Mouse (Mus musculus): ENCODE results near the gene Pgm2l1. TPM values are rescaled to one million over a fixed set of nuclear protein-coding genes. Genes with fewer than 3 reads are reported as not detected.
"Not testable (repeated sequence)": the region's sequence is repeated elsewhere in the genome, so short reads cannot be mapped to it uniquely, and the experiment has no call there.

Gene Pgm2l1
- polyA plus RNA-seq, 1 experiment, result 91.0 TPM

DNA sequence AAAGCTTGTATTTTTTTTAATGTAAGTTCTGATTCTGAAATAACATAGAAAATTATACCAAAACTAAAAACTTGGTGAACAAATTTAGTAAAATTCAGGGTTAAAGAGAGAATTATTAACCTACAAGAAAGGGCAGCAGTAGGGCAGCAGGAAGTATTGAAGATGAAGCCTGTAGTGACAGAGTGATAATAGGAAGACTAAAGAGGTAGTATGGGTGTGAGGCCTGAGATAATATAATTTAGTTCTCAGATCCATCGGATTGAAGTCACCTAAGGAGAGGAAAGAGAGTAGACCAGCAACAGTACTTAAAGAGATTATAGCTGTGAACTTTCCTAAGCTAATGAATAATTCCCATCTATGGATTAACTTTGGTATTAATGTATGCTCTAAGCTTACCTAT, 15.8 kb downstream of the Pgm2l1 start:
- Histone ChIP-seq H3K4me1 (ENCODE audit: control insufficient read depth, insufficient read depth, low read length) (peaks cover 2% of the 10 kb centered on the region; the same call in 1 of the 2 replicates), H3K4me3 (ENCODE audit: insufficient read depth, low read length) (no peak overlapping the region), H3K27ac (ENCODE audit: insufficient read depth, low read length) (no peak overlapping the region)
- TF ChIP-seq CTCF (IDR thresholded peaks at IDR 0.05; ENCODE audit: extremely low read depth, insufficient read depth, low read length) (no peak), POLR2A (IDR thresholded peaks at IDR 0.05; ENCODE audit: extremely low read depth, insufficient read depth, low read length) (no peak)

DNA sequence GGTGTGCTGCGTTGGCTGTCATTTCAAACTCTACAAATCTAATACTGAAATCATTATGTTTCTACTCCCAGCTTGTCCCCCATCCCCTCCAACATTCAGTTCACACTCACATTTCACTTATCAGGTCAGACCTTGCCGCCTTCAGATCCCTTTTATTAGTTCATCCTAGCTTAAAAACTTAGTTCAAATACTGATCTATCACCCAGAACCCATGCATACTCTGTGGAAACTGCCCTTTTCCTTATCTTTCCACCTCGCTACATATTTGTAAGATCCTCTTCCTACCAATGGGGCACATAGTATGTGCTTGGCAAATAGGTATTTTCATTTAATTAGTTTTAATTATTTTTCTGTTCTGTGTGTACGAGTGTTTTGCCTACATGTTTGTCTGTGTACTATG, 17.0 kb downstream of the Pgm2l1 start:
- TF ChIP-seq POLR2A (IDR thresholded peaks at IDR 0.05; ENCODE audit: extremely low read depth, insufficient read depth, low read length) (no peak), CTCF (IDR thresholded peaks at IDR 0.05; ENCODE audit: extremely low read depth, insufficient read depth, low read length) (no peak)
- H3K4me1 ChIP-seq (ENCODE audit: control insufficient read depth, insufficient read depth, low read length), result no peaks in the 10 kb centered on the region
- H3K27ac ChIP-seq (ENCODE audit: insufficient read depth, low read length), result no peak overlapping the region
- no peak overlapping the region for H3K4me3 ChIP-seq (ENCODE audit: insufficient read depth, low read length)

DNA sequence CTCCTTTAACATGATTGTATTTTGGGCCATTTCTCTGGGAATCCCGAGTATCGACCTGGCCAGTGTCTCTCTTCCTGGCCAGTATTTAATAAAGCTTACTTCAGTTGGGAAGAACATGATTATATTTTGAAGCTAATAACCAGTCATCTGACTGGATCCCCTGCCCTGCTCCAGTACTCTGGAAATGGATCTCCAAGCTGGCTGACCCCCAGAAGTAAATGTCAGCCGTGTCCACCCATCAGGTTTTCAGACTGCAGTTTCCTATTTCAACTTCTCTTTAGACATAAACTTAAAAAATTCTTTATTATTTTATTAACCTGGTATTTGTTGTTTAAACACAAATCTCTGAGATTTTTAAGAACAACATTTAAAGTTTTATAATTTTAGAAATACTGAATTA, 18.0 kb downstream of the Pgm2l1 start:
- H3K4me1 ChIP-seq (ENCODE audit: control insufficient read depth, insufficient read depth, low read length), result no peaks in the 10 kb centered on the region
- no peak for TF ChIP-seq CTCF (IDR thresholded peaks at IDR 0.05; ENCODE audit: extremely low read depth, insufficient read depth, low read length)
- TF ChIP-seq POLR2A (IDR thresholded peaks at IDR 0.05; ENCODE audit: extremely low read depth, insufficient read depth, low read length), result no peak
- H3K4me3 ChIP-seq (ENCODE audit: insufficient read depth, low read length), result no peak overlapping the region
- no peak overlapping the region for H3K27ac ChIP-seq (ENCODE audit: insufficient read depth, low read length)

DNA sequence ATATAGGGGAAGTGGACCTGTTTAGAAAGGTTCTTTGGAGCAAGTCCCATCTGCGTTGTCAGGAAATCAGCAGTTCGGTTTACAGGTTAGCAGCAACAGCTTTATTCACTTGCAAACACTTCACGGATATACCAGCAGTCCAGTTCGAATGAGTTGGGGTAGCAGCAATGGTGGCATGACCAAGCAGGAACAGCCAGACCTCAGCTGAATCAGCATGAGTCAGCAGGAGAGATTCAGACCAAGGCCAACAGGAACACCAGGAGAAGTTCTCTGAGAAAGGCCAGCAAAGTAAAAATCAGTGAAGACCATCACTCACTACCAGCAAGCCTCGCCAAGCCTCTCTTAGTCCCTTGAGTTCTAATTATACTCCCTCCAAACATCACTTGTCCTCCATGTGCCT, 23.5 kb downstream of the Pgm2l1 start:
- TF ChIP-seq POLR2A (IDR thresholded peaks at IDR 0.05; ENCODE audit: extremely low read depth, insufficient read depth, low read length) (no peak), CTCF (IDR thresholded peaks at IDR 0.05; ENCODE audit: extremely low read depth, insufficient read depth, low read length) (no peak)
- Histone ChIP-seq H3K4me3 (ENCODE audit: insufficient read depth, low read length) (no peak overlapping the region), H3K4me1 (ENCODE audit: control insufficient read depth, insufficient read depth, low read length) (no peaks in the 10 kb centered on the region), H3K27ac (ENCODE audit: insufficient read depth, low read length) (no peak overlapping the region)

DNA sequence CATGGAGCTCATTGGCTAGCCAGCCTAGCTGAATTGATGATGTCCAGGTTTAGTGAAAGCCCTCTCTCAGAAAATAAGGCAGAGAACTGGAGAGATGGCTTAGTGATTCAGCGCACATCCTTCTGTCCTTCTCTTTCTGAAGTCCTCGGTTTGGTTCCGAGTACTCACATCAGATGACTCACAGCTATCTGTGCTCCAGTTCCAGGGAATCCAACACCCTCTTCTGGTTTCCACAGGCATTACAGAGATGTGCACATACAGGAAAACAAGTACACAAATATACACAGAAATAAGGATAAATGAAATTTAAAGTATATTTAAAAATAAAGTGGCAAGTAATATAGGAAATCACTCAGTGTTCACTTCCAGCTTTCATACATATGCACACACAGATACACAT, 35.2 kb downstream of the Pgm2l1 start:
- Histone ChIP-seq H3K4me1 (ENCODE audit: control insufficient read depth, insufficient read depth, low read length) (no peaks in the 10 kb centered on the region), H3K27ac (ENCODE audit: insufficient read depth, low read length) (no peak overlapping the region), H3K4me3 (ENCODE audit: insufficient read depth, low read length) (no peak overlapping the region)
- TF ChIP-seq POLR2A (IDR thresholded peaks at IDR 0.05; ENCODE audit: extremely low read depth, insufficient read depth, low read length) (no peak), CTCF (IDR thresholded peaks at IDR 0.05; ENCODE audit: extremely low read depth, insufficient read depth, low read length) (no peak)

DNA sequence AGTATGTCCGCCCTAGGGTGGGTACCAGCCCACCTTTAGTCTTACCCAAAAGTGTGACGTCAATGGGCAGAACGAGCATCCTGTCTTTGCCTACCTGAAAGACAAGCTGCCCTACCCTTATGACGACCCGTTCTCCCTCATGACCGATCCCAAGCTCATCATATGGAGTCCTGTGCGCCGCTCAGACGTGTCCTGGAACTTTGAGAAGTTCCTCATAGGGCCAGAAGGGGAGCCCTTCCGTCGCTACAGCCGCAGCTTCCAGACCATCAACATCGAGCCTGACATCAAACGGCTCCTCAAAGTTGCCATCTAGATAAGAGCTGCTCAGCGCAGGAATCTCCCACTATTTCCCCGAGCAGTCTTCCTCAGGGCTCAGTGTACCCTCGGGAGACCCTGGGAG, 37.7 kb downstream of the Pgm2l1 start:
- not testable (repeated sequence) for H3K27ac ChIP-seq (ENCODE audit: insufficient read depth, low read length); H3K4me3 ChIP-seq (ENCODE audit: insufficient read depth, low read length); H3K4me1 ChIP-seq (ENCODE audit: control insufficient read depth, insufficient read depth, low read length)

DNA sequence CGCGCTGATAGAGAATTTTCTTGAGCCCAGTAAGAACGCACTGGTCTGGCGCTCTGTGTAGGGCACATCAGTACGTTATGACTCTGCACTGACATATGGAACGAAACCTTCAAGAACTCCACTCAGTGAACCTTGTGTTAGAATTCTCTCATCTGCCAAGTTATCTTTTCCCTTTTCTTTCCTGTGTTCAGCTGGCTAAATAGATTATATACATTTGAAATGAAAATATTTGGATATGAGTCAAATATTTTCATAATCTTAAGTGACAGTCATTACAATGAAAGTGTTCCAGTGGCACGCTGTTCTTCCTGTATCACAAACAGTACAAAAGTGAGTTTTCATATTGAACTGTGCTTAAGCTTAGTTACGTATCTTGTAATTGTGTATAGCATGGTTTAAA, 45.2 kb downstream of the Pgm2l1 start:
- no peak overlapping the region for H3K27ac ChIP-seq (ENCODE audit: insufficient read depth, low read length)
- H3K4me1 ChIP-seq (ENCODE audit: control insufficient read depth, insufficient read depth, low read length), result no peaks in the 10 kb centered on the region
- no peak overlapping the region for H3K4me3 ChIP-seq (ENCODE audit: insufficient read depth, low read length)
- no peak for TF ChIP-seq POLR2A (IDR thresholded peaks at IDR 0.05; ENCODE audit: extremely low read depth, insufficient read depth, low read length)
- TF ChIP-seq CTCF (IDR thresholded peaks at IDR 0.05; ENCODE audit: extremely low read depth, insufficient read depth, low read length), result no peak

DNA sequence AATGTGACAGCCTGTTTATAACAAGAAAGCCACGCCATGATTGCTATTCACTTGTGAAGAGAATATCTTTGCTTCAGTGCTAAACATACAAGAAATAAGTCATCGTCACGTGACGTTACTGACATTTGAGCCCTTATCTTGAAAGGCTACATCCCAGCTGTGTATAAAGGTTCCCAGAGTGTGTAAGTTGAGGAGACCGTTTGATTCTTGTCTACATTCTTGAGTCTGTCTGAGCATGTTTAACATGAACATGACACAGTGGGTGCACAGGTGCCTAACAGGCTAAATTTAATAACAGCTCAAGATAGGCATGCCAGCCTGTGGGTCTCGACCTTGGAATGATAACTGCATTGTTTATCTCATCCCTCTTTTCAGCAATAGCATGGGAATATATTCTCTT, 47.3 kb downstream of the Pgm2l1 start:
- TF ChIP-seq CTCF (IDR thresholded peaks at IDR 0.05; ENCODE audit: extremely low read depth, insufficient read depth, low read length) (no peak), POLR2A (IDR thresholded peaks at IDR 0.05; ENCODE audit: extremely low read depth, insufficient read depth, low read length) (no peak)
- Histone ChIP-seq H3K27ac (ENCODE audit: insufficient read depth, low read length) (no peak overlapping the region), H3K4me3 (ENCODE audit: insufficient read depth, low read length) (no peak overlapping the region), H3K4me1 (ENCODE audit: control insufficient read depth, insufficient read depth, low read length) (no peaks in the 10 kb centered on the region)

DNA sequence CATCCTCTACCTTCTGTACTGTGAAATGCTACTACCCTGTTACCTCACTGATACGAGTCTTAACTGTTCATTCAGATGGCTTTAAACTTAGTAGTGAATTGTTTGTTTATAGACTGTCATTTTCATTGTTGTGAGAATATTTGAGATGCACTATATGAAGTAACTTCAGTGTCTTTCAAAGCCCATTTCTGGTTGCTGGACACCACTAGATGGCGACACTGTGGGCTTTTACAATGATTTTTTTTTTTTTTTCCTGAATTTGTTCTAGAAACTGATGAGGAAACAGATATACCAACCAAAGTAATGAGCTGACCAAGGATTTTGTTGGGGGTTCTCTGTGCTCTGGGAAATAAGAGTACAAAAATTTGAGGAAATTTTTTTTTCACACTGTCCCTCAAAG, 49.2 kb downstream of the Pgm2l1 start:
- TF ChIP-seq CTCF (IDR thresholded peaks at IDR 0.05; ENCODE audit: extremely low read depth, insufficient read depth, low read length) (no peak), POLR2A (IDR thresholded peaks at IDR 0.05; ENCODE audit: extremely low read depth, insufficient read depth, low read length) (no peak)
- Histone ChIP-seq H3K27ac (ENCODE audit: insufficient read depth, low read length) (no peak overlapping the region), H3K4me1 (ENCODE audit: control insufficient read depth, insufficient read depth, low read length) (no peaks in the 10 kb centered on the region), H3K4me3 (ENCODE audit: insufficient read depth, low read length) (no peak overlapping the region)

DNA sequence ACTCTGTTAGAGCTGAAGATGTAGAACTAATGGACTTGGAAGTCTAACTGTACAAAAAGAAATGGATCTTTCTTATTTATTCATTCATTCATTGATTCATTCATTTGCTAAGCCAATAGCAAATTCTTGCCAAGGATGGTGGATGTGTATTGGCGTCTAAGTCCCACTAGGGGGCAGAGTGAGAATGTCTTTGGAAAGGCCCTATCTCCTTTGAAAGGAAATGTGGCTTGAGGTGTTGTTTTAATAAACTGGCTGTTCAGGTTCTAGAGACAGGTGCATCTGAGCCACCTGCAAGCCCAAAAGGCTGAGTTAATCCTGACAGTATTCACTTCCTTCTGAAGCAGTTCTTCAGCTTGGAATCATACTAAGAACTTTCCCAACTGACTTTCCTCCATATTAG, 52.6 kb downstream of the Pgm2l1 start:
- TF ChIP-seq CTCF (IDR thresholded peaks at IDR 0.05; ENCODE audit: extremely low read depth, insufficient read depth, low read length) (peak; percentile 82), POLR2A (IDR thresholded peaks at IDR 0.05; ENCODE audit: extremely low read depth, insufficient read depth, low read length) (no peak)

DNA sequence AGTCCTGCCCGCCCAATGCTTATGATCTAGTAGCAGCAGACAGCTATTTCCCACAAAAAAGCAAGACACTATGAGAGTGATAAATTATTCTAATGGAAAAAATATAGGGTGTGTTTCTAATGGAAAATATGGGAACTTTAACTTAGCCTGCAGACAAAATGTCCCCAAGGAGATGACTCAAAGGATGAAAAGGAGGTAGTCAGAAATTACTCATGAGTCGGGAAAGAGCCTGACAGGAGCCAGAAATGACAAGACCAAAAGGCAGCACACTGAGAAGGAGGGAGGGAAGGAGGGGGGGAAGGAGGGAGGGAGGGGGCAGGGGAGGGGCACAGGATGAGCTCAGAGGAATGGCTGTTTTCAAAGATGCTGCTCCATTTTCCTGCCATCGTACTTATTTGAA, 54.4 kb downstream of the Pgm2l1 start:
- no peak overlapping the region for H3K4me3 ChIP-seq (ENCODE audit: insufficient read depth, low read length)

More for the DNA sequence above, 52.6 kb downstream of the Pgm2l1 start:
- H3K4me1 ChIP-seq (ENCODE audit: control insufficient read depth, insufficient read depth, low read length), result peaks cover 4% of the 10 kb centered on the region; the same call in 1 of the 2 replicates
- H3K27ac ChIP-seq (ENCODE audit: insufficient read depth, low read length), result no peak overlapping the region
- H3K4me3 ChIP-seq (ENCODE audit: insufficient read depth, low read length), result no peak overlapping the region

More for the DNA sequence above, 54.4 kb downstream of the Pgm2l1 start:
- Histone ChIP-seq H3K4me1 (ENCODE audit: control insufficient read depth, insufficient read depth, low read length) (peaks cover 7% of the 10 kb centered on the region; the same call in 1 of the 2 replicates), H3K27ac (ENCODE audit: insufficient read depth, low read length) (no peak overlapping the region)
- no peak for TF ChIP-seq CTCF (IDR thresholded peaks at IDR 0.05; ENCODE audit: extremely low read depth, insufficient read depth, low read length)
- no peak for TF ChIP-seq POLR2A (IDR thresholded peaks at IDR 0.05; ENCODE audit: extremely low read depth, insufficient read depth, low read length)

All from cortical plate, adult 2 months (tissue).